Mouse (Mus musculus): ENCODE measurements around the gene Nyx.

- TF ChIP-seq CTCF (IDR thresholded peaks at IDR 0.05; ENCODE audit: extremely low read depth, insufficient read depth, insufficient read length, insufficient replicate concordance) (no peak), POLR2A (IDR thresholded peaks at IDR 0.05; ENCODE audit: low read depth, low read length) (no peak)
These were observed 53.0 kb downstream of the Nyx start for GRCm38 (mm10) chrX:13518781-13519407.

Data from spleen, adult 2 months (tissue).